Mouse (Mus musculus): ENCODE data around the gene Prkar1b. TPM values are rescaled to one million over a fixed set of nuclear protein-coding genes. Genes with fewer than 3 reads are reported as not detected.

The Prkar1b gene
- polyA plus RNA-seq, 1 experiment from 2014 or later = 2.4 TPM

- no peak for DNase-seq (ENCODE audit: low spot score)
Measured at GRCm38 (mm10) chr5:139066861-139067614, 82.8 kb downstream of the Prkar1b start.

- no peak for DNase-seq (ENCODE audit: low spot score)
Measured at GRCm38 (mm10) chr5:139064611-139065010, 85.2 kb downstream of the Prkar1b start.

- no peak for DNase-seq (ENCODE audit: low spot score)
Measured at GRCm38 (mm10) chr5:139061680-139062079, 88.1 kb downstream of the Prkar1b start.

GRCm38 (mm10) chr5:139060460-139061051 lies 89.2 kb downstream of the Prkar1b start:
- no peak for DNase-seq (ENCODE audit: low spot score)

- DNase-seq (ENCODE audit: low spot score) = no peak
Measured at GRCm38 (mm10) chr5:139053176-139053575, 96.6 kb downstream of the Prkar1b start.

GRCm38 (mm10) chr5:139051276-139051675 lies 98.5 kb downstream of the Prkar1b start:
- no peak for DNase-seq (ENCODE audit: low spot score)

GRCm38 (mm10) chr5:139049367-139049766 lies 100.4 kb downstream of the Prkar1b start:
- no peak for DNase-seq (ENCODE audit: low spot score)

GRCm38 (mm10) chr5:139047171-139047570 lies 102.6 kb downstream of the Prkar1b start:
- DNase-seq (ENCODE audit: low spot score) = no peak

- no peak for DNase-seq (ENCODE audit: low spot score)
Measured at GRCm38 (mm10) chr5:139046636-139047035, 103.2 kb downstream of the Prkar1b start.

GRCm38 (mm10) chr5:139043546-139043945 lies 106.3 kb downstream of the Prkar1b start:
- DNase-seq (ENCODE audit: low spot score) = no peak

GRCm38 (mm10) chr5:139042299-139042698 lies 107.5 kb downstream of the Prkar1b start:
- DNase-seq (ENCODE audit: low spot score) = no peak

- no peak for DNase-seq (ENCODE audit: low spot score)
Measured at GRCm38 (mm10) chr5:139035171-139035570, 114.6 kb downstream of the Prkar1b start.

- DNase-seq (ENCODE audit: low spot score) = peak; percentile 2
Measured at GRCm38 (mm10) chr5:139034746-139035145, 115.1 kb downstream of the Prkar1b start.

GRCm38 (mm10) chr5:139033406-139034317 lies 116.1 kb downstream of the Prkar1b start:
- DNase-seq (ENCODE audit: low spot score) = no peak

GRCm38 (mm10) chr5:139027603-139028002 lies 122.2 kb downstream of the Prkar1b start:
- DNase-seq (ENCODE audit: low spot score) = no peak

GRCm38 (mm10) chr5:139024351-139025105 lies 125.3 kb downstream of the Prkar1b start:
- DNase-seq (ENCODE audit: low spot score) = no peak

GRCm38 (mm10) chr5:139020595-139020994 lies 129.2 kb downstream of the Prkar1b start:
- DNase-seq (ENCODE audit: low spot score) = no peak

- no peak for DNase-seq (ENCODE audit: low spot score)
Measured at GRCm38 (mm10) chr5:139017371-139018124, 132.3 kb downstream of the Prkar1b start.

- DNase-seq (ENCODE audit: low spot score) = no peak
Measured at GRCm38 (mm10) chr5:139015097-139015496, 134.7 kb downstream of the Prkar1b start.

GRCm38 (mm10) chr5:139010649-139011048 lies 139.2 kb downstream of the Prkar1b start:
- DNase-seq (ENCODE audit: low spot score) = no peak
